Mouse (Mus musculus) brain, embryonic 18.5 days (tissue): ENCODE measurements around the gene Casp9.
A peak's percentile ranks its signal among the peaks of the same experiment; 100 is the strongest.

ENCODE experiments used
- DNase-seq: peaks from one replicate; pipeline ENCODE4 v3.0.0-alpha.2; 2012; ENCODE audit warnings: low read depth, low spot score

Casp9 gene

GRCm38 (mm10) chr4:141781201-141781985 lies 12.0 kb upstream of the Casp9 start:
- no peak for DNase-seq

GRCm38 (mm10) chr4:141784835-141785234 lies 8.6 kb upstream of the Casp9 start:
- DNase-seq: no peak

DNA sequence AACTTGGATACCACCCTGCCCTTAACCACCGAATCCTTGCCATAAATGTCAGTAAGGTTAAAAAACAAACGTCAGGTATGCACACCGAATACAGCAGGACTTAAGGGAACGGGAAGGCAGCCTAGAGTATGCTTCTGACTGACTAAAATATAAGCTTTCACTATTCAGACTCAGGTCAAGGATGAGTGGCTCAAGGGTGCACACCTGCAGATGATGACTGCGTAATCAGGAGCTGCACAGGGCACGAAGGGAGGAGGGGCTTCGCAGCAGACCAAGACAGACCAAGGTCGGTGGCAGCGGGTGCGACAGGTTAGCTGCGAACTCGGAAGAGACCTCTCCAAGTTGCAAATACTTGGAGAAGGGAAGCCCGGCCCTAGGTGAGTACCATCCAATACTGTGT lies 7.3 kb upstream of the Casp9 start:
- DNase-seq: no peak

DNA sequence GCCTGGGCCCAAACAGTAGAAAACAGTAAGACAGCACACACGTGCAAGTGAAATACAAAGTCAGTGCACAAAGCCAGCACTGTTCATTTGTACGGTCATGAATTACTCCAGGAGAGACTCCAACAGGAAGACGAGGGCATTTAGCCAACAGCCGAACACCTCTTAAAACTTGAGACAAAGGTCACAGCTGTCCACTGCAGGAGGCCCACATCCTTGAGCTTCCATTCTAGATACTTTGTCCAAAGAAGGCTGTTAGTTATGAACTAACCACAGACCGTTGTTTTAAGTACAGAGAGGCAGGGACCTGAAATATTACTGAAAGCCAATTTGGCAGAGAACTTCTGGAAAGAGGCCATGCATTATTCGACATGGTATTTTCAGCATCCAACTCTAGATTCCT lies 6.4 kb upstream of the Casp9 start:
- DNase-seq: no peak

GRCm38 (mm10) chr4:141787462-141787861 lies 6.0 kb upstream of the Casp9 start:
- DNase-seq: no peak

DNA sequence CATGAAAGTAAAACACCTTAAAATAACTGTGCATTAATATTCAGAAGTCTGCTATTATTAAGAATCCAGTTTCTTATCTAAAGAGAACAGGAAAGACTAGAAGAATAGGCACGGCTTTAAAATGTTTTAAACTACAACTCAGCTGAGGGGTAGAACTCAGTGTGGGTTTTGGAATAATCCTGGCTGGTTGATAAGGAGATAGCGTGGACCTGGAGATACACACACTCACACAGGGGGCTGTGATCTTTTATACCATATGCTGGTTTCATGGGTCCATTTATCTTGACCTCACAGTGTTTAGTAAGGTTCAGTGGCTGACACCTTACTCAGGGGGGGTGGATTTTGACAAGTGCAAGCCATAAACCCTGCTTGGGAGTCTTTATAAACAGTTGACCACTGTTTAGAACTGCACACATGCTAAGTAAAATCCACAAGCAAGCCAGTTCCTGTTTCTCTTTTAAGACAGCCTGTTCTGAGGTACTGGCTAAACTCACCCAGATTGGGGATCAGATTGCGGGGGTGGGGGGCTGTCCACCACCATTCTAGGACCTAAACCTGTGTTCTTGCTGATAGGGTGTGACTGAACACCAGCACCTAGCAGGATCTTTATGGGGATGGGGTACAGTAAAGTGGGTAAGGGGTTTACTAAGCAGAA lies 3.7 kb upstream of the Casp9 start:
- DNase-seq: no peak

GRCm38 (mm10) chr4:141790524-141790990 lies 2.9 kb upstream of the Casp9 start, which contains the start of gene Dnajc16:
Gene Dnajc16, minus strand, starts transcription at chr4:141790931.
- DNase-seq: peak; percentile 99

DNA sequence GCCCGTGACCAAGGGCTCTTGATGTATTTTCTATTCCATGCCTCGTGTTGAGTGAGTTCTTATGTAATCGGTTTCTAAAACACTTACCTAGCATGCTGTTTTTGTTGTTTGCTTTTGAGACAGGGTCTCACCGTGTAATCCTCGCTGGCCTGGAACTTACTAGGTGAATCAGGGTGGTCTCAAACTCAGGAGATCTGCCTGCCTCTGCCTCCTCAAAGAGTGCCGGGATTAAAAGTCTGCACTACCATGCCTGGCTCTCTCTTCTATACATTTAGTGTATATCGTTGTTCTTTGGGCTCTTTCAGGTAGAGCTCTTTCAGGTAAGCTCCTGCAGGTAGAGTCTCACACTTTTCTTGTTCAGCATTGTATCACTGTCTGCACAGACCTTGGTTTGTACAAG lies 1.9 kb upstream of the Casp9 start:
- DNase-seq: no peak

GRCm38 (mm10) chr4:141791951-141792350 lies 1.5 kb upstream of the Casp9 start:
- DNase-seq: no peak

DNA sequence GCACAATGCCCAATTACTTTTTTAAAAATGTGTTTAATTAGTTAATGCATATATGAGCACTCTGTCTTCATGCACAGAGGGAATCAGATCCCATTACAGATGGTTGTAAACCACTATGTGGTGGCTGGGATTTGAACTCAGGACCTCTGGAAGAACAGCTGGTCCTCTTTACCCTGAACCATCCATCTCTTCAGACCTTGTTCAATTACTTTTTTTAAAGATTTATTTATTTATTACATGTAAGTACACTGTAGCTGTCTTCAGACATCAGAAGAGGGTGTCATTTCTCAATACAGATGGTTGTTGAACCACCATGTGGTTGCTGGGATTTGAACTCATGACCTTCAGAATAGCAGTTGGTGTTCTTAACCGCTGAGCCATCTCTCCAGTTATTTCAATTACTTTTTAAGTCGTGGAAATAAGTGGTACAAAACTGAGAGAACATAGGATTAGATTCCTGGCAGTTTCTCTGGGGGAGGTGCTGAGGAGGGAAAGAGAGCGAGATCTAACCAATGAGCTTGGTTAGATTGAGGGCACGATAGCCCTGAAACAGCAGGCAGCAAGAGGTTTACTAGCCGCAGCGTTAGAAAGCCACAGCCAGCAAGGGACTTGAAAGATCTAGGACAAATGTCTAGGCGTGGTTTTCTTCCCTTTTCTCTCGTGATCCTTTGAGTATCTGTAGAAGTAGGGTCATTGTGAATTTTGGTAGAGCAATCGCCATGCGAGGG lies 694 bp upstream of the Casp9 start:
- no peak for DNase-seq

- no peak for DNase-seq
Observed at GRCm38 (mm10) chr4:141794152-141794535, 732 bp downstream of the Casp9 start.

GRCm38 (mm10) chr4:141796356-141796755 lies 2.9 kb downstream of the Casp9 start:
- DNase-seq: no peak

- DNase-seq: no peak
Observed at GRCm38 (mm10) chr4:141796954-141797353, 3.5 kb downstream of the Casp9 start.

GRCm38 (mm10) chr4:141797545-141797944 lies 4.1 kb downstream of the Casp9 start:
- no peak for DNase-seq

- DNase-seq: no peak
Observed at GRCm38 (mm10) chr4:141804105-141804504, 10.7 kb downstream of the Casp9 start.

GRCm38 (mm10) chr4:141805886-141806285 lies 12.5 kb downstream of the Casp9 start:
- no peak for DNase-seq

DNA sequence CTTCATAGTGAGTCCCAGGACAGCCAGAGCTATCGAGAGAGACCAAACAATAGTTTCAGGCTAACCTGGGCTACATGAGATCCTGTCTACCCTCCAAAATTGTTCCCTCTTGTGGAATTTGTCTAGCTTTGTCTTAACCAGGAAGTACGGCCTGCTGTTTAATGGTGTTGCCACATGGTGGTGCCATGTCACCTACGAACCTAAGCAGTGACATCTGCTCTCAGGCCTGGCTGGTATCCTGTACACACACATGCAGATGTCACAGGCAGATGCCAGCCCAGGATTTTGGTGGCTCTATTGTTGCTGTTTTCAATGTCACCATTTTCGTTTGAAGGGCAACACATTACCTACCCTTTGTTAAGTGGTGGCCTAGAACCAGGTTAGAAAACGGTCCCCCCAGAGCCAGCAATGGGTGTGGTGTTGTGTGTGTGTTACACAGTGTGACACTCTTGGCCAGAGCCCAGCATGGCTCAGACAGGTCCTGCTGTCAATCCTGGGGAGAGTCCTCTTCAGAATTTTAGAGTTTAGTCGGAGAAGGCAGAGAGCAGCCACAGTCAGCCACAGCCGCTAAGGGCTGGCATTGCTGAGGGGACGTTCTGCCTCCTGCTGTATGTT lies 16.5 kb downstream of the Casp9 start:
- DNase-seq: no peak

- no peak for DNase-seq
Observed at GRCm38 (mm10) chr4:141810975-141811374, 17.6 kb downstream of the Casp9 start.

DNA sequence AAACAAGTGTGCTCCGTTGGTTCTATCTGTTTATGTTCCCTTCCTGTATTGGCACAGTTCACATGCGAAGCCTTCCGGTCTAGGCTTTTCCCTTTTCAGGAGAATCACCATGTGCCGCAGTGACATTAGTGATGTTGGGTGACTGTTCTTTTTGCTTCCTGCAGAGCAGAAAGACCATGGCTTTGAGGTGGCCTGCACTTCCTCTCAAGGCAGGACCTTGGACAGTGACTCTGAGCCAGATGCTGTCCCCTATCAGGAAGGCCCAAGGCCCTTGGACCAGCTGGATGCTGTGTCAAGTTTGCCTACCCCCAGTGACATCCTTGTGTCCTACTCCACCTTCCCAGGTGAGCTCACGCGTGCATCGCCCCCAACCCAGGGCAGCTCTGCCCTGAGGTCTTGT lies 18.0 kb downstream of the Casp9 start:
- DNase-seq: no peak

GRCm38 (mm10) chr4:141816267-141816666 lies 22.9 kb downstream of the Casp9 start:
- no peak for DNase-seq

- DNase-seq: no peak
Observed at GRCm38 (mm10) chr4:141816776-141817655, 23.6 kb downstream of the Casp9 start.
